Mouse (Mus musculus) spleen, adult 18-20 months (tissue): ENCODE results near the gene Zc3h10.
"Not testable (repeated sequence)": the region's sequence is repeated elsewhere in the genome, so short reads cannot be mapped to it uniquely, and the experiment has no call there.

Source experiments
- DNase-seq, 2 experiments: peaks; one replicate each; pipeline ENCODE4 v3.0.0; 2022; ENCODE audit warnings: mixed read lengths in 2 of 2

Zc3h10 gene

DNA sequence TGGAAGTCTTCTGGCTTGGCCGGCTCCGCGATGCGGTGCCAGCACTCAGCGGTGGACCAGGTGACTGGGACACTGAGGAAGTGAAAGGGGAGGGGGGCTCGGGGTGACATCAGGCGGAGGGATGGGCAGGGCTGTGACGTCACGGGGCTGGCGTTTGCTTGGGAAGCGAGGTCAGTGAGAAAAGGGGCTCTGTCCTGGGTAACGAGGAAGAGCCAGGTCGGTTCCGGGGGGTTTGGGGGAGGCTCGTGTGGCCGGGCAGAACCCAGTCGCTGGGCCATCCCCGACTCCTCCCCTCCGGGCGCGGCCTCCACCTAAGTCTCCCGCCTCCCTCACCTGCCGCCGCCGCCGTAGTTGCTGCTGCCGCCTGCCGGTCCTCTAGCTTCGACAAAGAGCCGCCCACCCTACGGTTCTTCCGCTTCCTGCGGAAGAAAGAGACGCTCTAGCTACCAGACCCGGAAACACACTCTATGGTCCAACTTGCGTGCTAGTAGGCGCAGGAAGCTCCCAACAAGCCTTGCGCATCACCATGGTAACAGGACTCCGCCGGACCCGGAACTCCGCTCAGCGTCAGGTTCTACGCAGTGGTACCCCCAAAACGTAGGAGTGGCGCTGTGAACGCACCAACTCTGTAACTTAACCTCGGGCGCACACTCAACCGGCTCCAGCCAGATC, at the start of gene Zc3h10:
Gene Zc3h10, minus strand, starts transcription at position 414 of the 672 bp plus-strand sequence.
- peak; percentile 86 to 92 for DNase-seq

DNA sequence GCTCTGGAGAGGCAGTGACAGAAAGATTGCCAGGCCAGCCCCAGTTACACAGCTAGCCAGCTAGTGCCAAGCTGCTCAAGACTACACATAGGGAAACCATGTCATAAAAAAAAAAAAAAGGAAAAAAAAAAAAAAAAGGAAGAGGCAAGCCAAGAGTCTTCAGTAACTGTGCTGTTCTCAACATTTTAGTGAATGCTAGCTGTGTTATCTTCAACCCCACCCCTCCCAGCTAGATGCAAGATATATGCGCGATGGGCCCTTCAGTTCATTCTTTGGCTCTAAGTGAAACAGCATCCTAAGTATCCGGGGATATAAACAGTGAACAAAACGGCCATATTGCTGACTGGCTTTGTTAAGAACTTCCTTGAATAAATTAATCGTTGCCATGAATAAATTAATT, 45.2 kb upstream of the Zc3h10 start:
- DNase-seq = no peak

DNA sequence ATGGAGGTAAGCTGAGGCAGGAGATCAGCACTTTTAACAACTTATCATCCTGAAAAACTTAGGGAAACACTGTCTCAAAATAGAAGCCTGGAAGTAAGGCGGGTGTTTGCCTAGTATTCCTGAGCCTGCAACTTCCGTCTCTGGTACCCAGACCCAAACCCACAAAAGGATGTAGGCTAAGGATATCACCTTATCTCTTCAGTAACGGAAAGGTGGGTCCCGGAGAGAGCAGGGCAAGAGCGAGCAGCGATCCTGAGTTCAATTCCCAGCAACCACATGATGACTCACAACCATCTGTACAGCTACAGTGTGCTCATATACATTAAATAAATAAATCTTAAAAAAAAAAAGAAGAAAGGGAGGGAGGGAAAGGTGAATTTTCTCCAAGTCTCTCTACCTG, 43.9 kb upstream of the Zc3h10 start:
- DNase-seq = no peak

DNA sequence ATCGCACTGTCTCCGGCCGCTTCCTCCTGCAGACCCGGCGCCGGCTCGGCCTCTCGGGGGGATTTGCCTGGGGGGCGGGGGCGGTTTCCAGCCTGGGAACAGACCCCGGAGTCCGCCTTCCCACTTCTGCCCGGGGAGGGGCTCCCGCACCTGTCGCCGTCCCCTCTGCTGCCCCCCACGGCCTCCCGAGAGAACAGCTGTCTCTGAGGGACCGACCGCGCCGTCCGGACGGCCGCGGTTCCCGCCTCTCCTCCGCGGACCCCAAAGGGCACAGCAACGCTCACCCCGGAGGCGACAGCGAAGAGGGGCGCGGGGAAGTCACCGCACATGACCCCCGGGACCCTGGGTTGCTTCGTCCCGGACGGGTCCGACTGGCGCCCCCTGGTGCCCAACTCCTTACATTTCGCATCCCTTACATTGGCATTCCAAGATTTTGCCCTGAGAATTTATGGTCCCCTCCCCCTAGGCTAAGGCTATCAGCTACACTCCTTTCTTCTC, 42.7 kb upstream of the Zc3h10 start:
- DNase-seq = peak; percentile 22 to 73

DNA sequence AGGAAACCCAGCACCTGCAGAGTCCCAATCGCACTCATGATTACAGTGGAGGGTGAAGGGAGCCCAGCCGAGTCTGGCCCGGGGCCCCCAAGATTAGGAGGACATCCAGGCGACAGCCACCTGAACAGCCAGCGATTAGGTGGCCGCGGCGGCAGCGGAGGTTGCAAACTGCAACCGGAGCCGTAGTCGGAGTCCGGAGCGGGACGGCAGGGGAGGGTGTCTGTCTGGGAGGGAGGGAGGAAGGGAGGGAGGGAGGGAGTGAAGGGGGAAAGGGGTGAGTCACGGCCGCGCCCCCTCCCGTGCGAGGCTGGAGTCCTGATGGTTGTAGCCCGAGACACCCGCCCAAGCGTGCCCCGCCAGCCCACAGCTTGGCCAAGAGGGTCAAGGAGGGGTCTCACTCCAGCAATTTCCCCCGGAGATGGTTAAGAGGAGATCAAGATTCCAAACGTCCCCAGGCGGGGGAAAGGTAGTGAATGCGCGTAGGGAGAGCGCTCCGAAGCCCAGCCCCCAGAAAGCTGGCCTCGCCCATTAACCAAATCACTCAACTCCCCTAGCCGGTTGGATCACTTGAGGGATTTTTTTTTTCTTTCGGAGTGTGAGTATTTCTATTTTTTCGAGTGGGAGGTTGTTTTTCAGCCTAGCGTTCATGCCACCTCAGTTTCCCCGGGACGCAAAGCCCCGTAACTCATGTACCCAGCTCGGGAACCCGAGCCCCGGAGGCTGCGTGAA, 42.1 kb upstream of the Zc3h10 start, which contains the start of gene Erbb3:
Gene Erbb3, minus strand, starts transcription at position 189 of the 729 bp plus-strand sequence.
- peak; percentile 13 to 38 for DNase-seq

DNA sequence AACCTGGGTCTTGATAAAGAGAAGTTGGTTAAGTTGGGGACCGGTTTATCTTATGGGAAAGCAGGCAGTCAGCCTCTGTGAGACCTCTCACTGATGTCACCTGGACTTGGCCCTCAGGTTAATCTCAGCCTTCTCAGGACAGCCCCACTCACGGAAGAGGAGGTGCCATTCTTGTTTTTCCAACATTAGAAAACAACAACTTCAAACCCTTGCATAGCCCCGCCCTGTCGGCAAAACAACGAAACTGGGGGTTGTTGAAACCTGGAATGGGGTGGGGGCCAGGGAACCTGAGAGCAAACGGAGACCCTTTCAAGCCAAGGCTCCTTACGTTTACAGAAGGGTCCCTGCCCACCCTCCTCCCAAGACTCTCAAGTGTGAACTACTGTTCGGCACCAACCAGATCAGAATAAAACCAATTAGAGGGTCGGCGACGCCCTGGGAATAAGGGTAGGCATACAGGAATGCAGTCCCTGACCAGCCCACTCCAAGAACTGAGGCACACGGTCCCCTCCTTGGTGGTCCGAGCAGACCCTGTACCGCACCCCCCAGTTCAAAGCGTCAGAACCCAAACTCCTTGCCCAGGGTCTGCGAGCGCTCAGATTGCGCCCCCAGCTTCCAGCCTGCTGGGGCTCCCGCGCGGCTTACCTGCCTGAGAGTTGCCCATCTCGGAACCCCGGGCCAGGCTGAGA, 41.3 kb upstream of the Zc3h10 start:
- no peak for DNase-seq

DNA sequence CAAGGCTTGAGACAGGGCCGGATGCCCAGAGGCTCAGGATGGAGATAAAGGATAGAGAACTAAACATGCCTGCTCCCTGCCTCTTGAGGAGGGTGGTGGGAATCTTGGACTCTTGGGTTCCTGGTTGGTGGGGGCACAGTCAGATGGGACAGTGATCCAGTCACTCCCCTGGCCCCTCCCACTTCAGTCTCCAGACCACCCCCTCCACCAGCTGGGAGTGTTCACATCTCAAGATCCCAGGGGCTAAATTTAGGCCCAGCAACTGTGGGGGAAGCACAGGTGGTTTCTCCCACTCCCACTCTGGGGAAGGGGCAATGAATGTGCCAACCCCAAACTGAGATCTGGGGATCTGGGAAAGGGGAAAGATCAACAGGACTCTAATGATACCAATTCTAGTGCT, 40.6 kb upstream of the Zc3h10 start:
- DNase-seq = no peak

DNA sequence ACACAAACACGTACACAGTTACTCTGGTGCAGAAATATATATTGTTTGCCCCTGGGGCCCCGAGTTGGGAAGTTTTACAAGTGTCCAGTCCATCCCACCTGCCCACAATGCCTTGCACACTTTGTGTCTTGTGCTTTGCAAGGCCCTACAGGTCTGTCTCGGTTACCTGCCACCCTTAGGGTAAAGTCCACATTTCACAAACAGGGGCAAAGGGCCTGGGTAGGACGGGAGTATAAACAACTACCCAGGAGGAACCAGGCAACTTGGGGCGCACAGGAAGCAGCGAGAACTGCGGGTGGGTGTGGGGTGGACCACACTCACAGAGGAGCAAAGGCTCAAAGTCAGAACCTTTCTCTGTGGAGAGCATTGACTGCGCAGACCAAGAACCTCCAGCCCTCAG, 40.1 kb upstream of the Zc3h10 start:
- DNase-seq = no peak

DNA sequence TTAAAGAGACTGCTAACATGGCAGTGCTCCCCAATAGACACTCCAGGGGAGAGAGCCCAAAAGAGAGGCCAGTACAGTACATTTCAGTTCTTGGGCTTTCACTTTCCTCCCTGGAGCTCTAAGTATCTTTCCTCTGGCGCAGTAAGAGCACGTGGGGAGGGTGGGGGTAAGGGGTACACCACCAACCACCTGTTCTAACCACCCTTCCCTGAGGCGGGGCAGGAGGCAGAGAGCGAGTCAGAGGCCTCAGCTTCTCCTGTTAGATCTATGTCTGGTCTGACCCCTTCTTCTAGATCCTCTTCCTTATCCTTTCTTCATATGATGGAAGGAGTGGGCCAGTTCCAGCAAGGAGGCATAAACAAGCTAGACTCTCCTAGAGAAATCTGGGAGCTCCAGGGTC, 39.5 kb upstream of the Zc3h10 start:
- no peak for DNase-seq

DNA sequence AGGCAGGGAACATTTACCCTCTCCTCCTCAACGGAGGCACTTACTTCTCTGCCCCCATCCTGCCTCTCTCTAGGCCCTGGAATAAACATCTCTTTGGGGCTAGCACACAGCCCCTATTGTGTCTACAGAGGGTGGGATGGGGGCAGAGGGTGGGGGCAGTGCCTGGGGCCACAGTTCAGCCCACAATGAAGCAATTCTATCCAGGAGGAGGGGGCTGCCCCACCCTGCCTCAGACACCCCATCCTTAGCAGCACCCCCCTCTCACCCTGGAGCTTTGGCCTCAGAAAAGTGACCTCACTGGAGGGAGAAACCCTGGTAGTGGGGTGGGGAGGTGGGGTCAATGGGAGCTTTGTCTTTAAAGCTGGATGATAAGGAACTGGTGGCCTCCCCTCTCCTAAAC, 39.0 kb upstream of the Zc3h10 start:
- no peak for DNase-seq

DNA sequence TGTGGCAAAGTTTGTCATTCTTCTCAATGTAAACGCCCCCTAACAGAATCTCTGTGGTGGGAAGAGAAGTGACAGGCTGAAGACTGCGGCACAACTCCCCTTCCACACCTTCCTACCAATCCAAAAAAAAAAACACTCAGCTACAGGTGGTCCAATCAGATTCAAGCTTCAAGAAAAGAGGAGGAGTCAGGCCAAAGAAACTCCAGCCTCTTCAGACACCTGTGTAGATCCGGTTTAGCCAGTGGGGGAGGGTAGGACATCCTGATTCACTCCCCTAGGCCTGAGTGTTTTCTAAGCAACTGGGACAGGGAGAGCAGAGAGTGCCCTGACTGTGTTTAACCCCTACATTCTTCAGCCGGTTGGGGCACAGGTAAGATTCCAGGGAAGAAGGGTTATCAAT, 36.8 kb upstream of the Zc3h10 start:
- no peak for DNase-seq

DNA sequence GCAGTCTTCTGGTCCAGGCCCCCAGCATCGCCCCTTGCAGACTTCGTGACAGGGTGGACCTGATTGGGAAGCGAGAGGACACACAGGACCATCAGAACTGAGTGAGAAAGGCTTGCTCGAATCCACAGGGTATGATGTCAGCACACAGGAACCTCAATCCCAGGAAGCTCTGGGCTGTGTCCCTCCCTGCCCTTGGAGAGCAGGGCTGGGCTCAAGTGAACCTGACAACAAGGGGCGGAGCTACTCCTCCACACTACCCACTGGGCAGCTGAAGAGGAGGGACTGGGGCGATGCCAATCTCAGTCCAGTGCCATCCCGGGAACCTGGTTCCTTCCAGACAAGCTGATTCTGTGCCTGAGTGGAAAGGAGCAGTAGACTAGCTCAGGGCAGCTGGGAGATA, 36.1 kb upstream of the Zc3h10 start:
- DNase-seq = no peak

DNA sequence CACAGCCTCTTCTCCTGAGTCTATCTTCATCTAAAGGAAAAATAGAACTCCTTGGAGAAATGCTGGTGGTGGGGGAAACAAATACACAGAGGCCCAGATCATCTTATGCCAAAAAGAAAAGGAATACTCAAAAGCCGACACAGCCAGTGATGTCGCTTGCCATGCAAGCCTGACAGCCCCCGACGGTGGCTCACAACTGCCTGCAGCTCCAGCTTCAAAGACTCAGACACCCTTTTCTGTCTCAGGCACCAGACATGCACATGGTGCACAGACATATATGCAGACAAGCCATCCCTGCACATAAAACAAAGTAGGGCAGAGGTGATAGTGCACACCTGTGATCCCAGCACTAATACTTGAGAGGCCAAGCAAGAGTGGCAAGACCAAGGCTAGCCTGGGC, 32.2 kb upstream of the Zc3h10 start:
- DNase-seq = no peak

DNA sequence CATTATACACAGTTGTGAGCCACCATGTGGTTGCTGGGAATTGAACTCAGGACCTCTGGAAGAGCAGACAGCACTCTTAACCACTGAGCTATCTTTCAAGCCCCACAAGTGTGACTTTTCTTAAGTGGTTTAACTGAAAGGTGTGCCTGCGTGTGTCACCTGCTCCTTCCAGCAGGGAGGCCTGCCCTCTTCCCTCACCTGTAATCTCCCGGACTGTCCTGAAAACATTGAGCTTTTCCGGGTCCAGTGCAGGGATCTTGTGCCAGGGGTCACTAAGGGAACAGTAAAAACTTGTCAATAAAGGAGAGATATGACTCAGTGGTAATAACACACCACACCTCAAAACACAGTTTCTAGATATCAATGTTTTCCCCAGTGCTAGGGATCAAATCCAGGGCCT, 31.7 kb upstream of the Zc3h10 start:
- no peak for DNase-seq

DNA sequence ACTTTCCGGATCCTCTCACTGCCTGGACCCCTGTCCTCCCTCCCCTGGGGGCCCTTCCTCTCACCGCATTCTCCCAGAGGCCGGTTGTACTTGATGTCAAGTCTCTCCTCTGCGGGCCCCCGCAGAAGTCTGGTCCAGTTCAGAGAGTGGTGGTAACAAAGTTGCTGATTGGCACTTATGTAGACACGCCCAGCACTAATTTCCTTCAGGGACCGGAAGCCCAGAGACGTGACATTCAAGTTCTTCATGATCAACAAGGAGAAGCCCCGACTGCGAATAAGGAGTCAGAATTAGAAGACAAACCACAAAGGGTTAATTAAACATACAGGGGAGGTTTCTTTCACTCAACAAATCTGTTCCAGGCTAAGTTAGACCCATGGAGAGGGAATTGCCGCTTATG, 30.8 kb upstream of the Zc3h10 start:
- no peak for DNase-seq

DNA sequence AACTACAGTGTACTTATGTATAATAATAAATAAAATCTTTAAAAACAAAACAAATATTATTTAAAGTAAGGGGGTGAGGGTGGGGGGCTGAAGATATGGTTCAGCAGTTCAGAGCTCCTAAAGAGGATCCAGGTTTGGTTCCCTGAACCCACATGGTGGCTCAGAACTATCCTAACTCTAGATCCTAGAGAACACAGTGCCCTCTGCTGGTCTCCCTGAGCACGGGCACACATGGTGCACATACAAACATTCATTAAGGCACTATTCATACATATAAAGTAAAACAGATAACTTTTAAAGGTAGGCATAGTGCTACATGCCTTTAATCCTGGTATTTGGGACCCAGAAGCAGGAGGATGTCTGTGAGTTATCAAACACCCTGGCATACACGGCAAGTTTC, 27.5 kb upstream of the Zc3h10 start:
- DNase-seq = no peak

DNA sequence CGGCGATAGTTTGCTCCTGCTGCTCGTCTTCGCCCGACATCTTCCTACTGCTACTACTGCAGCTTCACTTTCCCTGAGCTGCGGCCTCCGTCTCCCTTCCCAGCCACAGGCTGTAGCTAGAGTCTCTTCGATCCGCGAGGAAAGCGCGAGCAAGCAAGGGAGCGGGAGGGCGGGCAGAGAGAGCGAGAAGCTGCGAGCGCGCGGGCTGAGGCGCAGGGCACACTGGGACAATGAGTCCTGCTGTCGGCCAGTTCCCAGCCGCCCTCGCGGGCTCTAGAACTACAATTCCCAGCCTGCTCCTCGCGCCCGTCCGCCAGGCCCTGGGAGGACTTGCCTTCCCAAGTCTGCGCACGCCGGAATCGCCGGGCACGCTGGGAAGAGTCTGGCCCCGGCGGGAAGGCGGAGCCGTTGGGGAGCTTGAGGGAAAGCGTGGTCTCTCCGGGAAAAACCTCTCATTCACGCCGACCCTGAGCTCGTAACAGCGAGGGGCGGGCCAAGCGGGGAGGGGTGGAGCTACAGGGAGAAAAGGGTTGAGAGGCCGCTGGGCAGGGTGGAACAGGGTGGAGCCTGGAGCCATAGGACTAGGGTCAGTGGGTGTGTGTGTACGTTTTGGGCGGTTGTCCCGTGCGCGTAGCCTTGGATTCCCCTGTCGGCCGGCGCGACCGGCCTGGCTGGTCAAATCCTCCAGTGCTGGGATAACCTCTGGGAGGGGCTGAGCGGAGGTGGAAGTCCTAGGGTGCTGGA, 18.4 kb upstream of the Zc3h10 start, which contains the start of gene Pa2g4:
Gene Pa2g4, minus strand, starts transcription at position 200 of the 744 bp plus-strand sequence.
- DNase-seq = peak; percentile 92 to 93

DNA sequence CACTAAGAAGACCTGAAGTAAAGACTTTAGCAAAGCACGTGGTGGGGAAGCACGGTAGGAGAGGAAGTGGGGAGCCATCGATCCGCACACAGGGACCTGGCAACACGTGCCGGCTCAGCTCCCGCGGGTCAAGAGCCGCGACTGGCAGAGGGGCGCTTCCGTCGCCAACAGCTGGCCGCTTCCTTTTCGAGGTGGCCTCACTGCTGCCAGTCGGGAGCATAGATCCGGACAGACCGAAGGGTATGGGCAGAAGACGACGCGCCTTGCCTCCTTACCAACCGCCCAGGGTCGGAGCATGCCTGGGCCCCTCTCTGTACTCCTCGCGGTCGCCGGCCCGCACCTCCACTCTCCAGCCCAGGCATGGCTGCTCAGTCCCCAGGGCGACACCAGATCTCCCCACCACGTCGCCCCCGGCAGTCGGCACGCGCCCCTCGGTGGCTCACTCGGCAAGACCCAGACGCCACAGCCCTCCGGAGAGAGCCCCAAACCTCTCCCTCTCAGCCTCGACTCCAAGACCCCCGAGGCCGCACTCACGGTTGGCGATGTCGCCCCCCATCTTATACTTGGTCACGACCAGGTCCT, 17.7 kb upstream of the Zc3h10 start:
- DNase-seq = peak; percentile 39 to 48

DNA sequence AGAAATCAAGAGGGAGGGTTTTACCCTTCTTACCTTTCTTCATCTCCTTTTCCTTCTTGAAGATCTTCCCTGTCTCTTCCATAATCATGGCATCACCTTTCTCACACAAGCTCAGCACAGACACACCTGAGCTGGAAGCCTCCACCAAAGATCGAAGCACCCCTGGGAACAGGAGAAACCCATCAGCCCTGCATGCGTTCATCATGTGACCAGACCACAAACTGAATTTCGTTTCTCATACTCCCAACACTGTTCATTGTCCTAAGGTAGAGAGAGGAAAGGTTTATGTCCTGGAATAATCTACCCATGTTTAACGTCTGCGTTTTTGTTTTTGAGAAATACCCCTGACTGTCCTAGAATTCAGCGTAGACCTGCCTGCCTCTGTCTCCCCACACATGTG, 16.0 kb upstream of the Zc3h10 start:
- DNase-seq = no peak

DNA sequence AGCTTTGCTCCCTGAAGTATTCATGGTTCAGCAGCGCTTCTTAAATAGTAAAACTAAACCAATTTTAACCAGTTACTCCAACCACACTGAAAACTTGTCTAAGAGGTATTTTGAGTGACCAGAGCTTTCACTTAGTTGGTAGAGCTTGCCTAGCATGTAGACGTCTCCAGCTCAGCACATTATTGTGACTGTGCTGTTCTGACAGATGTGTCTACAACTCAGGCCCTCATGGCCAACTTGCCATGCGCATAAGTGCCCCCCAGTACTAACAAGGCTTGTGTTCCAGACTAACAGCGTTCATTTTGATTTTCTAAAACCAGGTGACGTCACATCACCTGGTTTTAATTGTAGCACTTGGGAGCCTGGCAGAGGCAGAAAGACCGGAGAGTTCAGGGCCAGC, 9.4 kb upstream of the Zc3h10 start:
- no peak for DNase-seq

DNA sequence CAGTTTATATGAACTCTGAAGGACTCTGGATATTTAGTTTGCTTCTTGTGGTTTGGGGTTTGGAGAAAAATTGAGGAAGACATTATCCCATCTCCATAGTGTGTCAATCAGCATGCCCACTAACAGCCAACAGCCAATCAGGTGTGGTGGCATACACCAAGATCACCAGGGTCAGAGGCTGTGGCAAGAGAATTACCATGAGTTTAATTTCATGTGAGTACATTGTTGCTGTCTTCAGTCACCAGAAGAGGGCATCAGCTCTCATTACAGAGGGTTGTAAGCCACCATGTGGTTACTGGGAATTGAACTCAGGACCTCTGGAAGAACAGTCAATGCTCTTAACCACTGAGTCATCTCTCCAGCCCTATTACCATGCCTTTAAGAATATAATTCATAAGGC, 8.7 kb upstream of the Zc3h10 start:
- DNase-seq = no peak

DNA sequence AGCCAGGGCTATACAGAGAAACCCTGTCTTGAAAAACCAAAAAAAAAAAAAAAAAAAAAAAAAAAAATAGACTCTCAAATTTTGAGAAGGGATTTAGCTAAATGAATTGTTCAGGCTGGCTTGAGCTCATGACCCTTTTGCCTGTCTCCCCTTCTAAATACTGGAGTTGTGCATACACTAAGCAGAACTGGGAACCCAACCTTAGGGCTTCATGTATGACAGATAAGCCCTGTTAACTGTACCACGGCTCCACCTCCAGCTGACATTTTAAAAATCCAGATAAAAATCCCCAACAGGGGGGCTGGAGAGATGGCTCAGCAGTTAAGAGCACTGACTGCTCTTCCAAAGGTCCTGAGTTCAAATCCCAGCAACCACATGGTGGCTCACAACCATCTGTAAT, 8.0 kb upstream of the Zc3h10 start:
- DNase-seq = not testable (repeated sequence)
